Mouse (Mus musculus): Measurements from ENCODE around the gene Polg2. TPM values are rescaled to one million over a fixed set of nuclear protein-coding genes. Genes with fewer than 3 reads are reported as not detected.
A peak's percentile ranks its signal among the peaks of the same experiment; 100 is the strongest.

Polg2 gene
- 12.5 and 13.3 TPM in 2 replicates for total RNA-seq (2012; rRNA removed)
- total RNA-seq (2014; rRNA removed): 12.3 and 15.3 TPM in 2 replicates
- polyA plus RNA-seq (2012; ENCODE audit: insufficient read length, low read depth): 11.5 and 12.1 TPM in 2 replicates

GRCm38 (mm10) chr11:106779388-106780088 lies at the start of gene Polg2:
Polg2 (minus strand) TSS chr11:106779537.
- Histone ChIP-seq H3K9ac (ENCODE audit: insufficient read depth, low read depth) (peak within 1 kb of the TSS; percentile 89), H3K27me3 (replicated peaks) (no peaks in the 10 kb centered on the region), H3K4me3 (replicated peaks in 1 of 3; ENCODE audit: low read depth in 2 of 3, low read length in 2 of 3, poor library complexity in 1 of 3) (peak within 1 kb of the TSS; percentile 74 to 95 (median 76)), H3K4me2 (ENCODE audit: insufficient read depth, low read depth, poor library complexity, severe bottlenecking) (peak within 1 kb of the TSS; percentile 59), H3K79me2 (replicated peaks; ENCODE audit: control insufficient read depth, extremely low read depth, insufficient read depth, poor library complexity, severe bottlenecking) (peaks cover 50% of the 10 kb centered on the region), H3K27ac (ENCODE audit: insufficient read depth, low read depth) (peak within 1 kb of the TSS; percentile 92), H3K36me3 (replicated peaks in 1 of 2; ENCODE audit: control insufficient read depth in 1 of 2, insufficient read depth in 1 of 2, low read length in 1 of 2) (peaks cover 51 to 67% of the 10 kb centered on the region in 2 experiments), H3K4me1 (ENCODE audit: control insufficient read depth in 1 of 2, insufficient read depth in 2 of 2) (peaks cover 4 to 52% of the 10 kb centered on the region in 2 experiments; a peak in 2 of 4 replicates), H3K9me3 (replicated peaks; ENCODE audit: low read length) (no peaks in the 10 kb centered on the region)
- dilution Hi-C loops (cut with MboI; ENCODE audit: extremely low pct_ligation_motif_present, extremely low pct_unique_long_range_greater_than_20kb, low sequenced_read_pairs) (no loop called here), in situ Hi-C loops (cut with MboI; ENCODE audit: low pct_ligation_motif_present, low pct_unique_long_range_greater_than_20kb, low sequenced_read_pairs) (no loop called here)
- no peak for TF ChIP-seq CTCF (conservative IDR thresholded peaks at IDR 0.05 in 1 of 2, IDR thresholded peaks at IDR 0.05 in 1 of 2; ENCODE audit: low read depth in 2 of 2, low read length in 2 of 2)
- TF ChIP-seq USF2 (conservative IDR thresholded peaks at IDR 0.05; ENCODE audit: low read depth, low read length): no peak
- TF ChIP-seq SMC3 (IDR thresholded peaks at IDR 0.05; ENCODE audit: low read depth, low read length): no peak
- no peak for TF ChIP-seq USF1 (IDR thresholded peaks at IDR 0.05; ENCODE audit: low read depth, low read length)
- no peak for TF ChIP-seq KAT2A (IDR thresholded peaks at IDR 0.05; ENCODE audit: insufficient replicate concordance, low read length)
- no peak for TF ChIP-seq RCOR1 (conservative IDR thresholded peaks at IDR 0.05; ENCODE audit: low read depth, low read length)
- no peak for TF ChIP-seq JUND (conservative IDR thresholded peaks at IDR 0.05; ENCODE audit: low read depth, low read length)
- peak; percentile 83; the same call in 1 of the 2 replicates for TF ChIP-seq MYC (IDR thresholded peaks at IDR 0.05; ENCODE audit: low read depth, low read length)
- peak; percentile 83 for TF ChIP-seq HCFC1 (IDR thresholded peaks at IDR 0.05; ENCODE audit: low read depth, low read length)
- peak; percentile 45 for TF ChIP-seq ZNF384 (IDR thresholded peaks at IDR 0.05; ENCODE audit: low read depth, low read length)
- TF ChIP-seq TBP (conservative IDR thresholded peaks at IDR 0.05; ENCODE audit: low read depth, low read length): peak; percentile 86
- no peak; the same call in 1 of the 2 replicates for TF ChIP-seq IRF4 (IDR thresholded peaks at IDR 0.05; ENCODE audit: low read depth, low read length)
- TF ChIP-seq EP300 (IDR thresholded peaks at IDR 0.05; ENCODE audit: low read length): no peak
- TF ChIP-seq POLR2AphosphoS2 (IDR thresholded peaks at IDR 0.05; ENCODE audit: low read depth, low read length): peak; percentile 100
- TF ChIP-seq MAZ (IDR thresholded peaks at IDR 0.05; ENCODE audit: low read depth, low read length): no peak
- peak; percentile 95; the same call in 1 of the 2 replicates for TF ChIP-seq UBTF (IDR thresholded peaks at IDR 0.05; ENCODE audit: low read depth, low read length)
- TF ChIP-seq MAX (IDR thresholded peaks at IDR 0.05; ENCODE audit: low read length): no peak
- TF ChIP-seq ETS1 (conservative IDR thresholded peaks at IDR 0.05; ENCODE audit: low read depth, low read length): no peak
- no peak for TF ChIP-seq ZKSCAN1 (IDR thresholded peaks at IDR 0.05; ENCODE audit: borderline replicate concordance, low read depth, low read length)
- TF ChIP-seq NELFE (IDR thresholded peaks at IDR 0.05; ENCODE audit: low read depth, low read length): peak; percentile 96; the same call in 1 of the 2 replicates
- TF ChIP-seq E2F4 (IDR thresholded peaks at IDR 0.05; ENCODE audit: insufficient replicate concordance, low read depth, low read length): no peak
- peak; percentile 97 for TF ChIP-seq SIN3A (IDR thresholded peaks at IDR 0.05; ENCODE audit: low read length)
- no peak for TF ChIP-seq ZC3H11A (IDR thresholded peaks at IDR 0.05; ENCODE audit: low read depth, low read length)
- TF ChIP-seq ZMIZ1 (IDR thresholded peaks at IDR 0.05; ENCODE audit: low read depth, low read length): peak; percentile 98
- TF ChIP-seq MXI1 (IDR thresholded peaks at IDR 0.05; ENCODE audit: low read depth, low read length): peak; percentile 87; the same call in 1 of the 2 replicates
- peak; percentile 93 for TF ChIP-seq CHD2 (IDR thresholded peaks at IDR 0.05; ENCODE audit: low read length)
- TF ChIP-seq BHLHE40 (IDR thresholded peaks at IDR 0.05; ENCODE audit: low read depth, low read length): peak; percentile 87
- no peak for TF ChIP-seq CHD1 (IDR thresholded peaks at IDR 0.05; ENCODE audit: low read depth, low read length)
- TF ChIP-seq ELF1 (IDR thresholded peaks at IDR 0.05; ENCODE audit: low read depth, low read length): peak; percentile 92
- peak; percentile 97 for TF ChIP-seq POLR2A (IDR thresholded peaks at IDR 0.05; ENCODE audit: low read depth, low read length)
- TF ChIP-seq RAD21 (IDR thresholded peaks at IDR 0.05; ENCODE audit: low read depth, low read length): no peak
- peak; percentile 98 for DNase-seq (ENCODE audit: extremely low read depth)
